Comparison of ENCODE assay signal across 30 mouse cellular contexts in genomic region chr3:50813760-50814400, GRCm38 (mm10).
A peak's percentile ranks its signal among the peaks of the same experiment; 100 is the strongest.
DNase-seq lines count a peak whose midpoint lies in the region; ATAC-seq and TF ChIP-seq lines count a peak whose summit lies in the region.
"Had no signal": no experiment of that assay in that cellular context is flagged by ENCODE, and none has a peak within 500 bp of the region (broad histone marks: within the 10 kb centered on the region; RNA-seq: fewer than 3 reads in every experiment).

No protein-coding gene starts in this region.

- no peak overlapping the region for H3K9ac ChIP-seq in kidney, postnatal 0 days (ENCODE audit: low read depth, low read length)
- H3K9ac ChIP-seq in neural tube, embryonic 14.5 days (replicated peaks; ENCODE audit: low read depth, low read length) = no peak overlapping the region
- no peak overlapping the region for H3K9ac ChIP-seq in midbrain, postnatal 0 days (replicated peaks; ENCODE audit: low read length, poor library complexity, severe bottlenecking)
- H3K9ac ChIP-seq: embryonic facial prominence, embryonic 15.5 days; heart, embryonic 13.5 days; limb, embryonic 15.5 days; liver, embryonic 13.5 days; neural tube, embryonic 12.5 days; stomach, embryonic 15.5 days had no signal

- ATAC-seq in kidney, postnatal 0 days (replicated peaks; ENCODE audit: low FRiP score, low read depth) = 0 out of 2 replicates have a peak, but pooled peaks have one; percentile 29
- ATAC-seq in neural tube, embryonic 14.5 days (ENCODE audit: low read depth) = peak; percentile 38; the same call in 1 of the 2 replicates
- peak; percentile 41; the same call in 1 of the 2 replicates for ATAC-seq in midbrain, postnatal 0 days (ENCODE audit: low FRiP score)
- ATAC-seq: intestine, embryonic 16.5 days had no signal

- DNase-seq in heart, adult 11 months = peak; percentile 67
- no peak for DNase-seq in heart, postnatal 25 days (ENCODE audit: low spot score)
- DNase-seq in kidney, postnatal 0 days (ENCODE audit: low spot score) = no peak
- DNase-seq in kidney, adult 18-20 months = no peak
- DNase-seq in neural tube, embryonic 10.5 days (ENCODE audit: extremely low spot score, low spot score) = no peak
- DNase-seq in midbrain, postnatal 0 days (ENCODE audit: low spot score) = no peak
- DNase-seq in frontal cortex, adult 2 months (ENCODE audit: extremely low spot score in 1 of 2, low spot score in 1 of 2) = no peak
- DNase-seq: adrenal gland, postnatal 36 days; B cell, adult 2 months; cerebellum, adult 18-20 months; cerebellum, postnatal 10 days; gastrocnemius, adult 2 months; heart, postnatal 14 days; kidney, adult 9 months; kidney, postnatal 14 days; layer of hippocampus, adult 9-11 months; liver, embryonic 13.5 days; lung, adult 2 months; lung, postnatal 14 days; retina, postnatal 1 day; right cerebral cortex, postnatal 25 days; thymus, postnatal 14 days had no signal

- no peaks in the 10 kb centered on the region for H3K4me1 ChIP-seq in kidney, postnatal 0 days (replicated peaks; ENCODE audit: insufficient read depth, low read length)
- H3K4me1 ChIP-seq in neural tube, embryonic 14.5 days (ENCODE audit: control insufficient read depth, insufficient read depth, low read length) = no peaks in the 10 kb centered on the region
- H3K4me1 ChIP-seq in midbrain, postnatal 0 days (ENCODE audit: insufficient read depth, low read length) = no peaks in the 10 kb centered on the region
- H3K4me1 ChIP-seq: limb, embryonic 10.5 days; liver, embryonic 13.5 days; neural tube, embryonic 12.5 days; stomach, embryonic 15.5 days had no signal

- H3K27me3 ChIP-seq in kidney, postnatal 0 days (ENCODE audit: insufficient read depth, low read length) = no peaks in the 10 kb centered on the region
- no peaks in the 10 kb centered on the region for H3K27me3 ChIP-seq in neural tube, embryonic 14.5 days (ENCODE audit: control insufficient read depth, insufficient read depth, low read length)
- no peaks in the 10 kb centered on the region for H3K27me3 ChIP-seq in midbrain, postnatal 0 days (ENCODE audit: insufficient read depth, low read length)
- H3K27me3 ChIP-seq: embryonic facial prominence, embryonic 15.5 days; heart, embryonic 13.5 days; limb, embryonic 15.5 days; liver, embryonic 13.5 days; neural tube, embryonic 12.5 days; stomach, embryonic 15.5 days had no signal

- intact Hi-C loops in heart, postnatal 25 days (cut with DNase I) = no loop called here

- no peaks in the 10 kb centered on the region for H3K9me3 ChIP-seq in kidney, postnatal 0 days (replicated peaks; ENCODE audit: low read length)
- H3K9me3 ChIP-seq in neural tube, embryonic 14.5 days (ENCODE audit: control insufficient read depth, low read length) = no peaks in the 10 kb centered on the region
- H3K9me3 ChIP-seq in midbrain, postnatal 0 days (ENCODE audit: low read length) = no peaks in the 10 kb centered on the region
- H3K9me3 ChIP-seq: embryonic facial prominence, embryonic 15.5 days; heart, embryonic 13.5 days; limb, embryonic 10.5 days; limb, embryonic 15.5 days; liver, embryonic 13.5 days; neural tube, embryonic 12.5 days; stomach, embryonic 15.5 days had no signal

- no peak for TF ChIP-seq CTCF in kidney, postnatal 0 days (IDR thresholded peaks at IDR 0.05; ENCODE audit: low read depth)
- no peak for TF ChIP-seq CTCF in midbrain, postnatal 0 days (IDR thresholded peaks at IDR 0.05)

- H3K27ac ChIP-seq in kidney, postnatal 0 days = no peak overlapping the region
- no peak overlapping the region for H3K27ac ChIP-seq in neural tube, embryonic 14.5 days (ENCODE audit: low read depth, low read length)
- no peak overlapping the region for H3K27ac ChIP-seq in midbrain, postnatal 0 days (ENCODE audit: low read depth, low read length)
- H3K27ac ChIP-seq: embryonic facial prominence, embryonic 15.5 days; gastrocnemius, adult 2 months; heart, embryonic 13.5 days; limb, embryonic 10.5 days; limb, embryonic 15.5 days; liver, embryonic 13.5 days; neural tube, embryonic 12.5 days; stomach, embryonic 15.5 days had no signal

- 86% methylated on average over 5 of the region's 5 CpGs for WGBS in kidney, postnatal 0 days
- 88% methylated on average over 5 of the region's 5 CpGs for WGBS in neural tube, embryonic 14.5 days
- WGBS in midbrain, postnatal 0 days = 89% methylated on average over 5 of the region's 5 CpGs

- H3K36me3 ChIP-seq in kidney, postnatal 0 days (ENCODE audit: insufficient read depth, low read length) = no peaks in the 10 kb centered on the region
- H3K36me3 ChIP-seq in neural tube, embryonic 14.5 days (ENCODE audit: control insufficient read depth, insufficient read depth, low read length) = no peaks in the 10 kb centered on the region
- H3K36me3 ChIP-seq in midbrain, postnatal 0 days (ENCODE audit: insufficient read depth, low read length) = no peaks in the 10 kb centered on the region
- H3K36me3 ChIP-seq: embryonic facial prominence, embryonic 15.5 days; heart, embryonic 13.5 days; limb, embryonic 10.5 days; limb, embryonic 15.5 days; liver, embryonic 13.5 days; neural tube, embryonic 12.5 days; stomach, embryonic 15.5 days had no signal

- no peak overlapping the region for H3K4me2 ChIP-seq in kidney, postnatal 0 days (ENCODE audit: low read length)
- no peak overlapping the region for H3K4me2 ChIP-seq in neural tube, embryonic 14.5 days (ENCODE audit: low read depth, low read length)
- H3K4me2 ChIP-seq in midbrain, postnatal 0 days (ENCODE audit: low read depth, low read length, poor library complexity, severe bottlenecking) = no peak overlapping the region
- H3K4me2 ChIP-seq: embryonic facial prominence, embryonic 15.5 days; heart, embryonic 13.5 days; limb, embryonic 15.5 days; liver, embryonic 13.5 days; neural tube, embryonic 12.5 days; stomach, embryonic 15.5 days had no signal

- H3K4me3 ChIP-seq in kidney, postnatal 0 days (replicated peaks; ENCODE audit: low read depth, low read length) = no peak overlapping the region
- no peak overlapping the region for H3K4me3 ChIP-seq in neural tube, embryonic 14.5 days (ENCODE audit: low read depth, low read length)
- no peak overlapping the region for H3K4me3 ChIP-seq in midbrain, postnatal 0 days (ENCODE audit: low read depth, low read length)
- H3K4me3 ChIP-seq: embryonic facial prominence, embryonic 15.5 days; gastrocnemius, adult 2 months; heart, embryonic 13.5 days; limb, embryonic 10.5 days; limb, embryonic 15.5 days; liver, embryonic 13.5 days; neural tube, embryonic 12.5 days; stomach, embryonic 15.5 days had no signal
